Mouse (Mus musculus): ENCODE results near the gene Lrp8.

Gene Lrp8

GRCm38 (mm10) chr4:107921152-107921695, 119.2 kb downstream of the Lrp8 start:
- DNase-seq (ENCODE audit: low read depth, low spot score) = no peak

- no peak for DNase-seq (ENCODE audit: low read depth, low spot score)
Observed at GRCm38 (mm10) chr4:107921952-107922351, 119.9 kb downstream of the Lrp8 start.

GRCm38 (mm10) chr4:107923145-107923802, 121.2 kb downstream of the Lrp8 start, which contains the start of gene Cpt2:
Cpt2 (minus strand) TSS chr4:107923610.
- no peak for DNase-seq (ENCODE audit: low read depth, low spot score)

GRCm38 (mm10) chr4:107923803-107924194, 121.7 kb downstream of the Lrp8 start:
- no peak for DNase-seq (ENCODE audit: low read depth, low spot score)

Data from brain, embryonic 18.5 days (tissue).